9 mouse cellular contexts compared by ENCODE assay signal in genomic region chr3:136905577-136905976, GRCm38 (mm10).
DNase-seq lines count a peak whose midpoint lies in the region; ATAC-seq and TF ChIP-seq lines count a peak whose summit lies in the region.
"Had no signal": no experiment of that assay in that cellular context is flagged by ENCODE, and none has a peak within 500 bp of the region (broad histone marks: within the 10 kb centered on the region; RNA-seq: fewer than 3 reads in every experiment).

No protein-coding gene starts in this region.

- intact Hi-C loops in heart, postnatal 25 days (cut with DNase I): loop anchor here (10.0 kb wide), 2 partner anchors 231 to 1021 kb away; partner anchors contain the start of gene Ppp3ca

- in situ Hi-C loops in Patski (cut with MboI; ENCODE audit: low pct_unique_long_range_greater_than_20kb): loop anchor here (10.0 kb wide), 1 partner anchor 1021 kb away; no protein-coding TSS in a partner anchor

- no peak overlapping the region for H3K4me3 ChIP-seq in lung, postnatal 0 days (ENCODE audit: low read depth, low read length)
- H3K4me3 ChIP-seq: lung, embryonic 15.5 days had no signal

- CTCF ChIA-PET in Patski (lab: Charles Lee): interaction anchor here (0.9 to 1.6 kb wide), 4 partner anchors 8 to 25 kb away, joined by 3 to 7 read pairs (median 4); no protein-coding TSS in a partner anchor

- no peak overlapping the region for H3K9ac ChIP-seq in lung, postnatal 0 days (replicated peaks; ENCODE audit: low read depth)
- H3K9ac ChIP-seq: lung, embryonic 15.5 days had no signal

- TF ChIP-seq EP300 in lung, postnatal 0 days (IDR thresholded peaks at IDR 0.05): no peak

- no peak overlapping the region for H3K27ac ChIP-seq in lung, postnatal 0 days (ENCODE audit: low read length)
- H3K27ac ChIP-seq: lung, embryonic 15.5 days had no signal

- POLR2A ChIA-PET in Patski (lab: Charles Lee): no interaction called here

- no peaks in the 10 kb centered on the region for H3K9me3 ChIP-seq in lung, postnatal 0 days (ENCODE audit: low read length)
- H3K9me3 ChIP-seq: lung, embryonic 15.5 days had no signal

- ATAC-seq in Patski: no peak
- no peak for ATAC-seq in lung, postnatal 0 days
- no peak for ATAC-seq in cerebellum, adult (ENCODE audit: insufficient number of reproducible peaks, low FRiP score, low TSS enrichment)

- no peaks in the 10 kb centered on the region for H3K4me1 ChIP-seq in lung, postnatal 0 days (ENCODE audit: insufficient read depth, low read depth, low read length)
- H3K4me1 ChIP-seq: lung, embryonic 15.5 days had no signal

- H3K27me3 ChIP-seq in Patski: no peaks in the 10 kb centered on the region
- H3K27me3 ChIP-seq in lung, postnatal 0 days (replicated peaks; ENCODE audit: insufficient read depth, low read length): no peaks in the 10 kb centered on the region
- H3K27me3 ChIP-seq: lung, embryonic 15.5 days had no signal

- WGBS in lung, postnatal 0 days: 70% methylated on average over 1 of the region's 1 CpGs

- peak; percentile 50 for DNase-seq in heart, adult 11 months
- DNase-seq in heart, postnatal 25 days (ENCODE audit: low spot score): no peak
- DNase-seq in A20 (ENCODE audit: low read depth, low spot score) (peak; percentile 39), Patski (ENCODE audit: low read depth, low spot score) (no peak), MN1 (ENCODE audit: low spot score) (no peak)
- peak; percentile 45 for DNase-seq in lung, postnatal 0 days (ENCODE audit: low spot score)
- DNase-seq in testis, postnatal 14 days (ENCODE audit: low spot score): no peak

- H3K4me2 ChIP-seq in lung, postnatal 0 days (replicated peaks; ENCODE audit: low read depth, low read length): no peak overlapping the region
- H3K4me2 ChIP-seq: lung, embryonic 15.5 days had no signal

- peak; percentile 82 for TF ChIP-seq CTCF in Patski (IDR thresholded peaks at IDR 0.05)
- TF ChIP-seq CTCF in lung, postnatal 0 days (IDR thresholded peaks at IDR 0.05): peak; percentile 80

- peaks cover 14% of the 10 kb centered on the region; the same call in 1 of the 2 replicates for H3K36me3 ChIP-seq in lung, postnatal 0 days (ENCODE audit: insufficient read depth, low read length)

Comparison
In these comparisons a context has a peak if more than half of its experiments do, and no peak if none do; other contexts are left out.
1. DNase-seq: peak in heart, adult 11 months (single experiment), A20 (single experiment) and lung, postnatal 0 days (single experiment); none in heart, postnatal 25 days (single experiment), Patski (single experiment), MN1 (single experiment) and testis, postnatal 14 days (single experiment).